Mouse (Mus musculus) neutrophil, adult 5-6 weeks (primary cell): Measurements from ENCODE around the gene Serpina1b. TPM values are rescaled to one million over a fixed set of nuclear protein-coding genes. Genes with fewer than 3 reads are reported as not detected.
"Not testable (repeated sequence)": the region's sequence is repeated elsewhere in the genome, so short reads cannot be mapped to it uniquely, and the experiment has no call there.

Experiments
- ATAC-seq: fragments of 151-379, 151-347 bp; 2 replicates; pipeline ENCODE4 v1.8.0; 2017; ENCODE audit warnings: mild to moderate bottlenecking, moderate TSS enrichment; ENCODE audit not compliant: insufficient number of reproducible peaks, poor library complexity, low FRiP score, severe bottlenecking; ENCODE audit errors: extremely low read depth
- total RNA-seq: library from RNA; stranded (forward); fragments of 200-1000 nt; gene quantifications from 2 replicates; pipeline ENCODE4 v1.2.3, GENCODE M21; 2017

Serpina1b gene
- total RNA-seq, 1 experiment from 2014 or later, result not detected

DNA sequence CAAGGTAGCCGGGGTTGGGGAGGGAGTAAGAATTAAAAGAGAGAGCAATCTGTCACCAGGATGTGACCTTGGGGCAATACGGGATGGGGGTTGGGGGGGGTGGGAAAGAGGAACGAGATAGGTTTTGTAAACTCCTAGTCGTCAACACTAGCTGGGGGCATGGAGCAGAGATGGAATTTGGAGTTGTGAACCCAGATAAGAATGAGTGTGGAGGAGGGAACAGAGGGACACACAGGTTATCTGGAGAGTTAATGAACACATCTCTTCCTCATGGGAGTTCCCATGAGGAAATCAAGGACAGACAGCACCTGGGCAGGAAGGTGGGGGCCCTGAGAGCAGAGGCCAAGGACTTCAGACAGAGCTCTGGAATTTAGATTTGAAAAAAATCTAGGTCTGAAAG lies 124.1 kb downstream of the Serpina1b start:
- no peak for ATAC-seq

DNA sequence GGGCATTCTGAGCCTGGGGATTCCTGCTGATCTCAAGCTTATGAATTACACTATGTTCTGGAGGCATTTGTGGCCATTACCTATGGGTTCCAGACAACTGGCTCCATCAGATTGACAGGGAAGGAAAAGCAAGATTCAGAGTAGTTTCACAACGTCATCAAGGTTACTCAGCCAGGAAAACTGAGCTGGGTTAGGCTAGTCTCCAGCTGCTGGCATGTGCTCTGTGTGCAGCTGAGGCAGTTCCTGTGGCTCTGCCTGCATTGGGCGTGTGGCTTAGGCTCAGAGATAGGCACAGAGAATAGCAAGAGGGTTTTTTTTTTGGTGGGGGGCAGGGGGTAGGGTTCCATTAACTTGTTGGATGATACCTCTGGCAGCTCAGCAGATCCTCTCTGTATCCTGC lies 124.6 kb downstream of the Serpina1b start:
- no peak for ATAC-seq

DNA sequence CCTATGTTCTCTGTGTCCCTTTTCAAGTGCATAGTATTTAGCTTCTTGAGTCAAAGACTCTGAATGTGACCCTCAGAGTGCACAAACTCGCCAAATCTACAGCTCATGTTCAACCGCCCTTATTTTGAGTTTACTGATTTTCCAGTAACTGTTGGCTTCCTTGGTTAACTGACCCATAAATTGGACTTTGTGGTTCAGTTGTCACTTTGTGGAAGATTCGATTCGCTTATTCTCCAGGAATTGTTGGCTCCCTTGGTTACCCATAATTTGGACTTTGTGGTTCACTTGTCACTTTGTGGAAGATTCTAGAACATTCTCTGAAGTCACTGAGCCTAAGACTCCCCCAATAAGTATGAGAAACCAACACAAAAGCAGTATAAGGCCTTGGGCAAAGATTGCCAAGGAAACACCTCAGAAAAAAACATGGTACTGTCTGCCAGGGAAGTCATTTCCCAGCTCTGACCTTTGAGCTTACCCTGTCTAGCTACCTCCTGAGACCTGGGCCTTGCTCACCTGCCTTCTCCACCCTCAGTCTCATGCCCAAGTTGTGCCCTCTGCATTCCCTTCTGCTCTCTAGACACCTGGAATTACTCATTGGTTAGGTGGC lies 129.9 kb downstream of the Serpina1b start:
- ATAC-seq, result no peak

DNA sequence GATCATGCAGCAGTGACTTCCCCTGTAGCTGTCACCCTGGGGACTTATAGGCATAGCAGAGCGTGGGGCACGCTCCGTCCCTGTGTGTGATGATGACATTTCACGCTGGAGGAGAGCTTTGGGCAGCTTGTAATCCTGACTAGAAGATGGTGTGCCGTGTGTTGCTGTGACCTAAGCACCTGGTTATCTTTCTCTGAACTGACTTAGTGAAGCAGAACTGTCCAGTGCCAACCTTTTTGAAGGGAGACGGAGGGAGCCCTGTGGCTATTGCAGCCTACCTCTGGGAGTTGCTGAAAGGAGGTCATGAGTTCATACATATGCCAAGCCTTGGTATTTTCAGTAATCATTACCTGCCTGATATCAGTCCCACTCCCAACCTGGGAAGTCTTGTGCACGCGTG lies 134.7 kb downstream of the Serpina1b start, which contains the start of gene Serpina1f:
Gene Serpina1f, minus strand, starts transcription at position 101 of the 400 bp plus-strand sequence.
- no peak for ATAC-seq

DNA sequence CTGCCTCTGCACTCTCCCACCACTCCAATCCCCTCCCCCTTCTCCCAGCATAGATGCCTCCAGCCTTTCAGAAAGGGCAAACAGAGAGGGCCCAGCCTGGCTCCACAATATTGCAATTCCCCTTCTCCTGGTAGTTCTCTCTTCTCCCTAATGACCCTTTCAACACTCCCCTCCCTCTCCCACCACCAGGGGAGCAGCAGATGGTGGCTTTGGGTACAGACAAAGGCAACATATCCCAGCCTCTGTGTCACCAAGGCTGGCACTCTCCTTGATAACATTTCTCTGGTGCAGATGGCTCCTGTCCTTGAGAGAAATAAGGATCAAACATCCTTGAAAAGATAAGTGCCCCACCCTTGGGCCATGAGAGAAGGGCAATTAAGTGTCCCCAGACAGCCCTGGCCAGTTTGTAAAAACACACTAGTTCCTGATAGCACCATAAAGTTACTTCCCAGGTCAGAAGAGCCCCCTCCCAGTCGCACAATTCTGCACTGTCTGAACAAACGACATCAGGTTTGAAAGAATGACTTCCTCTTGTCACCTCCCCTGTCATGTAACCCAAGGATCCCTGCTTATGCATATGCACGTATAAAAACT lies 141.9 kb downstream of the Serpina1b start:
- ATAC-seq, result no peak

DNA sequence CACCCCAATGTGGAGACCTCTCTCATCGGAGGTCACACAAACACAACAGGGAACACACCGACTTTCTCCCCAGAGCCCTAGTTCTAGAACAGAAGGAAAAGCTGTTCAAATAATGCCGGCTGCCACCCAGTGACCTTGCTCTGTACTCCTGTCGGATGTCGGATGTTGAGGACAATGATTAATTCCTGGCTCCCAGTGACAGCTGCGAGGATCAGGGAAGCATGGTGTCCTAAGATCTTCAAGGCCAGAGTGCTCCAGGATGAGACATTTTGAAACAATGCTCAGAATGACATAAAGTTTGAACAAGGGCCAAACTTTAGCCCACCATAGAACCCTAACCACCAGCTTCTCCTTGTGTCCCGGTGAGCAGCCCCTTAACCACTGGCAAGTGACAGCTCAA lies 143.2 kb downstream of the Serpina1b start:
- no peak for ATAC-seq

DNA sequence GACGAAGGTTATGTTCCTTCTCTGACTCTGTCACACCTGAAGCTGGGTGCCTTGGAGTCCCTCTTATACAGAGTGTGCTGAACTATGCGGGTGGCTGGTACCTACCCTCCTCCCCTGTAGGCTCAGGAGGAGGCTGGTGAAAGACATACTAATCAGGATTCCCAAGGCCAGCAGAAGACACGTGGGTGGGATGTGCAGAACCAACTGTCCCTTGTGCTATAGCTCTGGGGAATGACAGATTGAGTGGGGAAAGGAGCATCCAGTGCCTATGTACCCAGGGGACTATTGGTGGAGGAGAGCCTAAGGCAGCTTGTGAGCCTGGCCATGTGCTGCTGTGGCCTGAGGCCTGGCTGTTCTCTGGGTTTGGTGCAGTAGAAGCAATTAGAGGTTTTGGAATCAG lies 144.1 kb downstream of the Serpina1b start:
- ATAC-seq, result no peak

DNA sequence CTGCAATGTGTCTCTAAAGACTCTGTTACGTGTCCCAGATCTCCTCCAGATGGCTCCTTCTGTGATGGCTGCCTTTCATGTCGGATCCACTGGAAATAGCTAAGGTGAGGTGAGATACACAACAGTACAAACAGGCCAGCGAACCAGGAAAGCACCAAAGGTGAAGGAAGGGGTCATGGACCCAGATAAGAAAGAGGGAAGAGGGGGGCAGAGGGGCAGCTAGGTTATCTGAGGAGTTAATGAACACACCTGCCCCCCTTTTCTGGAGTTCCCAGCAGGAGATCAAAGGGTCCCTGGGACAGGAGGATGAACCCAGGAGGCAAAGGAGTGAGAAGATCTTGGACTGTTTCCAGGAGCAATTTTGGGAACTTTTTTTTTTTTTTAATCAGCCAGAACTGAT lies 144.8 kb downstream of the Serpina1b start:
- ATAC-seq, result no peak

DNA sequence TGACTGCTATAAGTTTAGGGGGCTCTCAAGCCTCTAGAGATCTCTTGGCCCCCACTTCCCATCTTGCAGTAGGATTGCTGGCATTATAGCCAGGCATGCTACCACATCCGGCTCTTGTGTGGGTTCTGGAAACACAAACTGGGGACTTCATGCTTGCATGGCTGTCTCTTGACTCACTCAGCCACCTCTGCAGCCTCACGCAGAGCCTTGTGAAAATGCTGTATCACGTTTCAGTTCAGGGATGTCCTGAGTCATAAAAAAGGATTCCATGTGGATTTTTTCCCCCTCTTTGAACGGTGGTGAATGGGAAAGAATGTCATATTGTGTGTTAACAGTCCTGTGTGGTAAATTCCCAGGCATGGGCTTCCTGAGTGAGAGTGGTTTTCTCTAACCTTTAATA lies 146.4 kb downstream of the Serpina1b start:
- ATAC-seq, result no peak

DNA sequence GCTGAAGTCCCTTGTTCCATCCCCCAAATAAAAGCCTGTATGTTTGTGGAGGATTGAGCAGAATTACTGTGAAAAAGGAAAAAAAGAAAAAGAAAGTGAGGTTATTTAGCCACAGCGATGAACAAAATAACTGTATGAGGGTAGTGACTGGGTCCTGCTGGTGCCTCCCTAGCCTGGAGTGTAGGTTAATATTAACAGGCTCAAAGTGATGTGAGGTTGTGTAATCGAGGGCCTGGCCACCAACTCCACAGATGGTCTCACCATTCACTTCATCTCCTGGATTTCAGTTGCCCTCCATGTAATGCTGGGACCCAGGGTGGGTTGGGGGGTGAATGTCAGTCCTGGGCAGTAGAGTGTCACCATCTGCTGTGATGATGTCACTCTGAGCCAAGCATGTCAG lies 148.4 kb downstream of the Serpina1b start:
- no peak for ATAC-seq

DNA sequence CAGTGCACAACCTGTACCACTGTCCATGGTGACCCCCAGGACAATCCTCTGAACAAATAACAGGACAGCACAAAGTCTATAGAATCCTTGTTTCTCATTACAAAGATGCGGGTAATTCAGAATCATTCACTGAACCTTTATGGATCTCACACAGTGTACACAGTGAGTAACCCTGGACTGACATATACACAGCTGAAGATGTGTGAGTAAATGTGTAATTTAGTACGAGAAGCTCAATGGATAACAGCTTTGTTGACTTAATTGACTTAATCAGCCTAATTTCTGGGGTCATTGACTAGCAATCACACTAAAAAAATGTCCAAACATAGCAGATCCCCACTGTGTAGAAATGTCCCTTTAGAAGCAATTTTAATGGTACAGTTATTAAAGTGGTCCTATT lies 149.0 kb downstream of the Serpina1b start:
- no peak for ATAC-seq

DNA sequence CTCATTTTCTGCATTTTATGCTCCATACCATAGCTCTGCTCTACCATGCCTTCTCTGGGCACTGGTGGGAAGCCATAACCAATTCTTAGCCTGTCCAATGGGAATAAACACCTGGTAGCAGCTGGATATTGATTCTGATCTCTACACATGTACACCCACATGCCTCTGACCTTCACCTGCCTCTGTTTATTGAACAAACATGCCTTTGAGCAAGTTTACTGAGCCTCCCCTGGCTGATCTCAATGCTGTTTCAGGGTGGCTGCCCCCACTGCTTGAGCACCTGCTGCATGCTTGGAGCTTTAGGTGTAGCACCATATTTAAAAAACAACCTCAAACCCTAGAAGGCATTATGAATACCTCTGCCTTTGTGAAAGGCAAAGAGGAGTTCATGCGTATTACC lies 150.3 kb downstream of the Serpina1b start:
- ATAC-seq, result not testable (repeated sequence)

Other genes with a start within 250 kb of the Serpina1b start
- not detected in 2 replicates for gene Serpina10, start 198.9 kb downstream of the Serpina1b start, total RNA-seq
- gene Serpina6, start 173.2 kb downstream of the Serpina1b start, total RNA-seq, result not detected in 2 replicates
- gene Serpina16, start 154.2 kb downstream of the Serpina1b start, total RNA-seq, result not detected in 2 replicates
- gene Serpina1f, start 134.8 kb downstream of the Serpina1b start, total RNA-seq, result not detected in 2 replicates
- gene Serpina1d, start 56.8 kb downstream of the Serpina1b start, total RNA-seq, result not detected in 2 replicates
- gene Serpina1a, start 33.2 kb upstream of the Serpina1b start, total RNA-seq, result not detected in 2 replicates
- gene Serpina1c, start 74.5 kb upstream of the Serpina1b start, total RNA-seq, result not detected in 2 replicates
- gene Serpina1e, start 128.6 kb upstream of the Serpina1b start, total RNA-seq, result not detected in 2 replicates
- 0.23 TPM in 1 of 2 replicates, not detected in the other for gene Serpina11, start 159.6 kb upstream of the Serpina1b start, total RNA-seq
- not detected in 2 replicates for gene Serpina9, start 183.4 kb upstream of the Serpina1b start, total RNA-seq
- not detected in 2 replicates for gene Serpina12, start 214.1 kb upstream of the Serpina1b start, total RNA-seq